Mouse (Mus musculus): ENCODE measurements around the gene Tas2r139.
A peak's percentile ranks its signal among the peaks of the same experiment; 100 is the strongest.

Tas2r139 gene

DNA sequence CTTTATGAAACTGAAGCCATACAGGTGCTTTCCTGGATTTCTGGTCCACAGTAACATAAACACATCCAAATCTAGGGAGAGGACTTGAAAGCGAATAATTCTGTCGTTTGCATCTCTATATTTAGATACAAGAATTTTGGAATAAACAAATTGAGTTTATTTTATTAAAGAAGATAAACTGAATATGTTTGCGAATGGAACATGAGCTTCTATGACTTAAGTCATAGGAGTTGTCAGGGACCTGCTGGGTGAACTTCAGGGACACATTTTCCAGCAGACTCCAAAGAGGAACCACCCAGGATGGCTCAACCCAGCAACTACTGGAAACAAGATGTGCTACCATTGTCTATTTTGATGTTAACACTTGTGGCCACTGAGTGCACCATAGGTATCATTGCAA is at the start of gene Tas2r139:
Gene Tas2r139 (plus strand): TSS at position 301 of the 400 bp plus-strand sequence.
- DNase-seq (ENCODE audit: low read depth, low spot score): no peak

DNA sequence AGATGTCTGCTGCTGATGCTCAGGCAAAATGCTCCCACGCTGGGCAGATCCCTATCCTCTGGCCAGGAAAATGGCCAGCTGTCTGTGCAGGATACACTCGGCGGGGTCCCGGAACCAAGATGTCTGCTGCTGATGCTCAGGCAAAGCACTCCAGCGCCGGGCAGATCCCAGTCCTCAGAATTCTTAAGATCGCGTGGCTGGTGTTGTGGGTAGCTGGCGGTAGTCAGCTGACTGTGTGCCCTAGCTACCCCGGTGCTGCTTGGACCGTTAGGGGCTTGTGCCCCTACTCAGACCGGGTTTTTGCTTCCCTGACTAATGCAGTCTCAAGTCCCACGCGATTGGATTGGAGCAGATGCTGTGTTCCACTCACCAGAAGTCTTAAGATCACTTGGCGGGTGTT is 10.4 kb downstream of the Tas2r139 start:
- DNase-seq (ENCODE audit: low read depth, low spot score): peak; percentile 47

DNA sequence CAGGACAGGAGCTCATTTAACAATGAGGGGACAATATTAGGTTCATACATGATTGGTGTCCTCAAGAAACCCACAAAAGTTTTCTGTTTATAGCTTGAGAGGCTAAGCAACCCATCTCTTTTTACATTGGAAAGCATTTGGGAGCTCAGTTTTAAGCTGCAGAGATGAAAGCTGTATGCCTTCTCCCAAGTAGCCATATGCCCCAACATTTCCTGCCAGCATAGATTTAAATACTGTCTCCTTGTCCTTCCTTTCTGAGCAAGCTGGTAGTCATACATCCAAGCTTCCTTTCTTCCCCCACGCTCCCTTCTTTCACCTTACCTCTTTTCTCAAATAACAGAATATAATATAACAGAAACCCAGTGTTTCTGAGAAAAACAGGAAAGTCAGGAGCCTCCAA is 41.7 kb downstream of the Tas2r139 start:
- DNase-seq (ENCODE audit: low read depth, low spot score): no peak

DNA sequence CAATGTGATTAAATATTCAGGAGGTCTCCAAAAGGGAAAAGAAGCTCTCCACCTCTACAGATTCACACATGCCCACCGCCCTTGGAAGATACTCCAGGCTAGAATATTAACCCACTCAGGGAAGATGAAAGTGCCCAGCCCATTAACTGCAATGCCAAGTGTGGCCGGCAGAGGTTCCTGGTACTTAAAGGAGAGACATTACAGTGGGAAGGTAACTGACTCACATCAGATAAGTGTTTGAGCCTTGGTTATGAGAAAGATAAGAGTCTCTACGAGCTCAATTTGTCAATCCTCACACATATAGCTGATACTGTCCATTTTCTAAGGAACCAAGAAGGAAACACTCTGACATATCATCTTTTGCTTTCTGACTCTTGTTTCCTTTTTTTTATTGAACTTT is 45.5 kb downstream of the Tas2r139 start:
- DNase-seq (ENCODE audit: low read depth, low spot score): peak; percentile 43
